Mouse (Mus musculus) cerebellum, adult 9-10 months (tissue): Measurements from ENCODE around the gene Megf6.
A peak's percentile ranks its signal among the peaks of the same experiment; 100 is the strongest.

ENCODE experiments used
- DNase-seq: peaks from one replicate; pipeline ENCODE4 v3.0.0; 2022

Gene Megf6

DNA sequence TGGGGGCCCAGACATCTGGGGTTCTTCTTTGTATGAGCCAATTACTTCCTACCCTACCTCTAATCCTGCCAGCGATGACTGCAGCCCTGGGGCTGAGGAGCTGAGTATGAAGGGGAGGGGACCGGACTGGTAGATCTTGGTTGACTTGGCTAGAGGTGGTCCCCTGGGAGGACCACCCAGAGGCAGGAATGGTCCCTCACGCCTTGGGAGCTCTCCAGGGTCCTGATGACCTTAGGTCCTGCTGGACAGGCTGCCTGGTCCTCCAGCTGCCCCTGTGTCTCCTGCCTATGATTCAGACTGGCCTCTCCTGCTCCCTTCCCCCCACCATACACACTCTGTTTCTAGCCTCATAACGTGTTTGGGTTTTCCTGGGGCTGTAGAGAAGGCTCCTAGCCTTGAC lies 91.5 kb downstream of the Megf6 start:
- no peak for DNase-seq

DNA sequence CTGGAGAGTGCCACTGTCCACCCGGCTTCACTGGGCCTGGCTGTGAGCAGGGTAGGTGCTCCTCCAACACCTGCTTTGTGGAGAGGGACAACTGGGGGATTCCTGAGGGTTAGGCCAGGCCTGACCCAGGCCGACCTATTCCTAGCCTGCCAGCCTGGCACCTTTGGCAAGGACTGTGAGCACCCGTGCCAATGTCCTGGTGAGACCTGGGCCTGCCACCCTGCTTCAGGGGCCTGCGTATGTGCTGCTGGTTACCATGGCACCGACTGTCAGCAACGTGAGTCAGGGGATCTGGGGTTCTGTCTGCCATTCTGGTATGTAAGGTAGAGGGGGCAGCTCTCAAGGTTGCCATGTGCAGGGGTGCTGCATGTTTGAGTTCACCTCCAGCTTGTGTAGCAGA lies 97.0 kb downstream of the Megf6 start:
- no peak for DNase-seq

- DNase-seq: no peak
Measured at GRCm38 (mm10) chr4:154269520-154269919, 99.0 kb downstream of the Megf6 start.

GRCm38 (mm10) chr4:154273000-154273399 lies 102.5 kb downstream of the Megf6 start:
- peak; percentile 14 for DNase-seq

- DNase-seq: no peak
Measured at GRCm38 (mm10) chr4:154279481-154279880, 109.0 kb downstream of the Megf6 start.

DNA sequence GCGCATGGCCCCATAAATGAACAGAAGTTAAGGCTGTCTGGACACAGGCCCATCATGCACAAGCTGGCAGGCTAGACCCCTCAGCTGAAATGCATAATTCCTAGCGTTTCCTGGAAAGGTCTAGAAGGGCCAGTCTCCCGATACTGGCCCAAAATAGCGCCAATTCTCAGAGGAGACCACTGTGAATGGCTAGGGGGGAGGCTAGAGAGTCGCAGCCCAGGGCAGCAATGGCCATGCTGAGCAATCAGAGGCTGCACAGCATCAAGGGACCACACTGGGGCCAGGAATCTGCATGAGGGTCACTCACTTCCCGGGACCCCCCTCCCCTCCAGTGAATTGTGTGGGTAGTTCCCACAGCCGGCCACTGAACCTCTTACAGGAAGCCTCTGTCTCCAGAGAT lies 113.1 kb downstream of the Megf6 start:
- DNase-seq: no peak

- no peak for DNase-seq
Measured at GRCm38 (mm10) chr4:154293735-154294201, 123.2 kb downstream of the Megf6 start.

- DNase-seq: no peak
Measured at GRCm38 (mm10) chr4:154294262-154294731, 123.8 kb downstream of the Megf6 start.

- DNase-seq: no peak
Measured at GRCm38 (mm10) chr4:154297761-154298160, 127.2 kb downstream of the Megf6 start.

DNA sequence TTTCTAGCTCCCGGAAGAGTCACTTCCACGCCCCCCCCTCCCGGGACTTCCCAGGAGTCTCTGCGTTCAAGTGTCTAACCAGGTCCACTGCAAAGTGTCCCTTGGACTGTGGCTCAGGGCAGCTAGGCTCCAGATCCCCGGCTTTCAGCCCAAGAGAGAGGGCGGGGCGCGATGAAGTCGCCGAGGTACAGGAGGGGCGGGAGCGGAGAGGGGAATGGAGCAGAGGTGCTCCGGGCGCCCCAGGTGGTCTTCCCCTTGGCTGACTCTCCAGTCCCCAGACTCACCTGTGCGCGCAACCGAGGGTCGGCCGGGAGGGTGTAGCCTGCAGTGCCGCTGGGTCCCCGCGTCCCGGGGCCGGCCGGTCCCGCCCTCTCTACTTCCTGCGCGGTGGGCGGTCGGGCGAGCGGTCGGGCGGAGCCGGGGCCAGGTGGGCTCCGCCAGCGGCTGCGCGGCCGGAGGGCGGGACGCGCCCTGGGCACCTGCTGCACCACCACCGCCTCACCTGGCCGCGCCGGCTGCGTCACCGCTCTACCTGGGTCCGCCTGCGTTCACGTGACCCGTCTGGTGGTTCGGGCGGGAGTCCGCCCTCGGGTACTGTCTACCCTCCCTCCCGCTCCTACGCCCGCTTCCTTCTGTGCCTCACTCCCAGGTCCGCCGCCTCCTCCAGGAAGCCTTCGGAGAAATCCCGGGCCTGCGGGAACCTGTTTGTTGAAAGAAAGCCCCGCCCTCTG lies 129.2 kb downstream of the Megf6 start:
- no peak for DNase-seq

- peak; percentile 41 for DNase-seq
Measured at GRCm38 (mm10) chr4:154301466-154301881, 130.9 kb downstream of the Megf6 start, which contains the start of gene Arhgef16. Arhgef16 (minus strand) TSS chr4:154301676.

DNA sequence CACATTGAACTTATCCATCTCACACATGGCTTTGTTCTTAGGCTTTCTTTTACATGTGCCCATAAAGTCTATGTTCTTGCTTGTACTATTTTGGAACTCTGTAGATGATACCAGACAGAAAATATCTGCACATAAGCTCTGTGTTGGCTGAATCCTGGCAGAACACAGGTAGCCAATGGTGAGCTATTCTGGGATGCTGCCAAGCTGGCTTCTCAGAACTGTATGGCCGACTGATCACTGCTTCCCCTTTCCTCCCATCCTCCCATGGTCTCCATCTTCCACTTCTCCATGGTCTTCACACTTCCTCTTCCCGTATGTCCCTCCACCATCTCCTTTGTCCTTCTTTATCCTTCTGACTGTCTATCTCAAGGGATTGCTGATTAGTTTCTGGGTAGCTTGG lies 138.6 kb downstream of the Megf6 start:
- no peak for DNase-seq

DNA sequence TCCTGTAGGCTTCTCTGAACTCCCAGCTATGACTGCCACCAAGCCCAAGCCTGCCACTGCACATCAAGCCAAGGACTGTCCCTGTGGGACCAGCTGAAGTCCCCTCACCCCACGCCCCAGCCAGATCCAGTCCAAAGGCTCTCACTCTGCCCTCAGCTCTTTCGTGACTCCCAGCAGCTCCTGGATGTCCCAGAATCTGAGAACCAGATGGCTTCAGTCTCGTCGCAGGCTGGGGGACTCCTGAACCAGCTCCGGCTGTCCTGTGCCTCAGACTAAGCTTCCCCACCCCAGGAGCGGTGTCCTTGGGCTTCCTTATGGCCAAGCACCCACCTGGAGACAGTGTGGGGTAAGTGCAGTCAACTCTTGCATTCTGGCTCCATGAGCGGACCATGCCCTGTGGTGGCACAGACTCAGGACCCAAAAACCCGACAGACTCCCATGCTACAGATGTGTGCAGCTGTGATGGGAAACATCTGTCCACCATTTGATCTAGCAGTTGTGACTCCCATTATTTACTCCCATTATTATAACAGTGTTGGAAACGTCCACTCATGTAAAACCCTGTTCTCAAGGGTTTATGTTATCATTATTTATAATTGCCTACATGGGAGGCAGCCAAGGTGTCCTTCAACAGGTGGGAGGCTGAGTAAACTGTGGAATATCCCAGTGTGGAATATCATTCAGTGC lies 140.2 kb downstream of the Megf6 start:
- no peak for DNase-seq

DNA sequence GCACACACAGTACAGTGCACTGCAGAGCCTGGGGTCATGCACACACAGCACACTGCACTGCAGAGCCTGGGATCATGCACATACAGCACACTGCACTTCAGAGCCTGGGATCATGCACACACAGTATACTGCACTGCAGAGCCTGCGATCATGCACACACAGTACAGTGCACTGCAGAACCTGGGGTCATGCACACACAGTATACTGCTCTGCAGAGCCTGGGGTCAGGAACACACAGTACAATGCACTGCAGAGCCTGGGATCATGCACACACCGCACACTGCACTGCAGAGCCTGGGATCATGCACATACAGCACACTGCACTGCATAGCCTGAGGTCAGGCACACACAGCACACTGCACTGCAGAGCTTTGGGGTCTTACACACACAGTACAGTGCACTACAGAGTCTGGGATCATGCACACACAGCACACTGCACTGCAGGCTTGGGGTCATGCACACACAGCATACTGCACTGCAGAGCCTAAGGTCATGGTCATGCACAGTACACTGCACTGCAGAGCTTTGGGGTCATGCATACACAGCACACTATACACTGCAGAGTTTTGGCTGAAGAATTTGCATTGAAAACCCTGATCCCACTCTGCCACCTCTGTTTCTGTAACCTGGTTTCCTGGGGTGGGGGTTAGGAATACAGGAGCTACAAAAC lies 141.7 kb downstream of the Megf6 start:
- no peak for DNase-seq

GRCm38 (mm10) chr4:154312935-154313621 lies 142.5 kb downstream of the Megf6 start:
- peak; percentile 9 for DNase-seq

DNA sequence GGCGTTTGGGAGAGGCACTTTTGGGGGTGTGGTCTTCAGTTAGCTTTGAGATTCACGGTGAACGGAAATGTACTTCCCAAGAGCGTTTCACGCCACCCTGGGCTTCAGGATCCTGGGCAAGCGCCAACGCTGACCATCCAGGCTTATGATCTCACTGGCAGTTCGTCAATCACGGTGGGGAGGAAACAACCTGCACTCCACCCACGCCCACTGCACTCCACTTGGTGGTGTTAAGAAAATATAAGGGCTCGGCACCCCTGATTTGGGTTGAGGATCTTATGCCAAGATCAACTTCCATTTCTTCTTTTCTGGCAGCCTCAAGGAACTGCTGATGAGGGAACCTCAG lies 143.1 kb downstream of the Megf6 start:
- DNase-seq: no peak
